Mouse (Mus musculus) megakaryocyte, embryonic 14.5 days (primary cell): ENCODE data around the gene AB124611. TPM values are rescaled to one million over a fixed set of nuclear protein-coding genes. Genes with fewer than 3 reads are reported as not detected.

Source experiments
- H3K27me3 ChIP-seq: replicated peaks from 2 replicates; pipeline ENCODE3; 2012; ENCODE audit warnings: inconsistent platforms
- H3K36me3 ChIP-seq: replicated peaks from 2 replicates; pipeline ENCODE3; 2012; ENCODE audit warnings: low read length, inconsistent platforms, mixed read lengths
- H3K4me1 ChIP-seq: 2 replicates; pipeline ENCODE4 v1.6.1; 2012; ENCODE audit warnings: inconsistent platforms
- H3K4me3 ChIP-seq: replicated peaks from 2 replicates; pipeline ENCODE3; 2012; ENCODE audit warnings: moderate library complexity, mild to moderate bottlenecking, inconsistent platforms
- H3K9me3 ChIP-seq: 2 replicates; pipeline ENCODE4 v1.6.1; 2012; ENCODE audit warnings: inconsistent platforms
- FLI1 ChIP-seq: IDR thresholded peaks from 2 replicates; pipeline ENCODE4 v1.6.1; 2012; ENCODE audit warnings: low read length, inconsistent platforms, mixed read lengths
- GATA1 ChIP-seq: IDR thresholded peaks from 3 replicates; pipeline ENCODE4 v1.6.1; 2012; ENCODE audit warnings: mixed read lengths, low read length, inconsistent platforms, borderline replicate concordance
- polyA plus RNA-seq: library from polyadenylated mRNA; stranded (reverse); fragments of >175 nt; gene quantifications from 2 replicates; pipeline ENCODE4 v1.2.3, GENCODE M21; 2012; ENCODE audit warnings: low replicate concordance; ENCODE audit not compliant: insufficient read depth

The AB124611 gene
- polyA plus RNA-seq, 1 experiment: 70.3 TPM

DNA sequence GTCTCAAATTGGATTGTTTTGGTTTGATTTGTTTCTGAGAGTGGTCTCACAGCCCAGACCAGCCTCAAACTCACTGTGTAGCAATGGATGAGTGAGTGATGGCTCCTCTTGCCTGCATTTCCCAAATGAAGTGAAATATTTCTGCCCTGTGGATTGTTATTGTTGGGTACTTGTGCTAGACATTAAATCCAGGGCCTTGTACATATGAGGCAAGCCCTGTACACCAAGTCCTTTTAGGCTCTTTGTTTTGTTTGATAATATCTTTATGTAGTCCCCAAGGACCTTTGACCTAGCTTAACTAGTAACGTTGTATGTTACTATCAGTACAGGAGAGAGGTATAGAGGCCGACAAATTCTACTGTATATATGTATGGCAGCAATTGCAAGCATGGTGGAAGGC is 68.9 kb downstream of the AB124611 start:
- no peak overlapping the region for H3K4me3 ChIP-seq
- no peaks in the 10 kb centered on the region for H3K9me3 ChIP-seq
- H3K4me1 ChIP-seq: peaks cover 50% of the 10 kb centered on the region
- no peaks in the 10 kb centered on the region for H3K27me3 ChIP-seq
- TF ChIP-seq FLI1 (no peak), GATA1 (no peak)
- H3K36me3 ChIP-seq: peaks cover 46% of the 10 kb centered on the region

Other genes with a start within 250 kb of the AB124611 start
- 32.6 and 47.4 TPM in 2 replicates for gene Kri1, start 238.2 kb upstream of the AB124611 start, polyA plus RNA-seq
- 94.7 and 248 TPM in 2 replicates for gene Cdkn2d, start 234.8 kb upstream of the AB124611 start, polyA plus RNA-seq
- gene Ap1m2, start 213.8 kb upstream of the AB124611 start, polyA plus RNA-seq: not detected in 2 replicates
- 46.8 and 61.6 TPM in 2 replicates for gene Slc44a2, start 205.5 kb upstream of the AB124611 start, polyA plus RNA-seq
- 55.5 and 62.9 TPM in 2 replicates for gene Ilf3, start 158.3 kb upstream of the AB124611 start, polyA plus RNA-seq
- 20.1 and 20.7 TPM in 2 replicates for gene Qtrt1, start 114.3 kb upstream of the AB124611 start, polyA plus RNA-seq
- gene Dnm2, start 101.3 kb upstream of the AB124611 start, polyA plus RNA-seq: 714 and 929 TPM in 2 replicates
- gene Tmed1, start 15.9 kb upstream of the AB124611 start, polyA plus RNA-seq: 6.6 TPM in 1 of 2 replicates, not detected in the other
- gene Carm1, start 20.7 kb downstream of the AB124611 start, polyA plus RNA-seq: 105 and 143 TPM in 2 replicates
- 4.0 and 8.8 TPM in 2 replicates for gene Timm29, start 66.5 kb downstream of the AB124611 start, polyA plus RNA-seq
- gene Yipf2, start 66.7 kb downstream of the AB124611 start, polyA plus RNA-seq: 3.6 and 8.0 TPM in 2 replicates
- 87.8 and 89.2 TPM in 2 replicates for gene Smarca4, start 90.0 kb downstream of the AB124611 start, polyA plus RNA-seq
- gene Ldlr, start 197.3 kb downstream of the AB124611 start, polyA plus RNA-seq: 26.9 and 39.5 TPM in 2 replicates
- 19.2 and 58.4 TPM in 2 replicates for gene Spc24, start 234.1 kb downstream of the AB124611 start, polyA plus RNA-seq